Mouse (Mus musculus) lung, embryonic 14.5 days (tissue): ENCODE results near the gene Ppp1r15b. TPM values are rescaled to one million over a fixed set of nuclear protein-coding genes. Genes with fewer than 3 reads are reported as not detected.

Source experiments
- ATAC-seq: fragments of 200-750 bp; cut with Nextera tagmentation; 2 replicates; pipeline ENCODE4 v1.8.0; 2017; ENCODE audit warnings: mild to moderate bottlenecking, moderate TSS enrichment, moderate library complexity; ENCODE audit not compliant: insufficient read depth
- DNase-seq: peaks from one replicate; pipeline ENCODE4 v3.0.0-alpha.2; 2015
- H3K27ac ChIP-seq: fragments of 300-500 bp; sonication (generic); 2 replicates; pipeline ENCODE4 v1.5.1; 2014; ENCODE audit warnings: low read depth, mild to moderate bottlenecking, moderate library complexity
- H3K27me3 ChIP-seq: fragments of 300-500 bp; sonication (generic); 2 replicates; pipeline ENCODE4 v1.6.1; 2014; ENCODE audit warnings: low read length, control low read depth; ENCODE audit not compliant: insufficient read depth
- H3K36me3 ChIP-seq: fragments of 300-500 bp; sonication (generic); 2 replicates; pipeline ENCODE4 v1.6.1; 2014; ENCODE audit warnings: control low read depth; ENCODE audit not compliant: insufficient read depth
- H3K4me1 ChIP-seq: fragments of 300-500 bp; sonication (generic); 2 replicates; pipeline ENCODE4 v1.6.1; 2014; ENCODE audit warnings: antibody characterized with exemption, control low read depth; ENCODE audit not compliant: insufficient read depth
- H3K4me2 ChIP-seq: fragments of 300-500 bp; sonication (generic); 2 replicates; pipeline ENCODE4 v1.6.1; 2014; ENCODE audit warnings: mild to moderate bottlenecking
- H3K4me3 ChIP-seq: fragments of 300-500 bp; sonication (generic); 2 replicates; pipeline ENCODE4 v1.5.1; 2014; ENCODE audit warnings: low read depth, low read length
- H3K9ac ChIP-seq: fragments of 300-500 bp; sonication (generic); 2 replicates; pipeline ENCODE4 v1.6.1; 2014
- H3K9me3 ChIP-seq: fragments of 300-500 bp; sonication (generic); 2 replicates; pipeline ENCODE4 v1.6.1; 2016; ENCODE audit warnings: low read depth, low read length, control low read depth
- CTCF ChIP-seq: IDR thresholded peaks from 2 replicates; pipeline ENCODE4 v1.5.1; 2016; ENCODE audit warnings: antibody characterized with exemption, low read depth
- WGBS: fragments of 180-500 bp; shearing (Covaris S2); extraction: QIAGEN DNeasy Blood & Tissue Kit; methylation state at CpG from one replicate; pipeline ENCODE4 v1.1.7; 2014; 5-methylcytosine and 5-hydroxymethylcytosine counted together
- polyA plus RNA-seq: library from polyadenylated mRNA; unstranded; fragments of >200 nt; fragmentation: Nextera tagmentation; extraction: Ambion mirVana; gene quantifications from 2 replicates; pipeline ENCODE4 v1.2.1, GENCODE M21; 2014

Ppp1r15b gene
- polyA plus RNA-seq: 51.4 and 54.3 TPM in 2 replicates

GRCm38 (mm10) chr1:133130638-133131560, at the start of gene Ppp1r15b:
TSS of gene Ppp1r15b (plus strand) at chr1:133131143.
- under 1% methylated on average over 72 of the region's 72 CpGs for WGBS
- Histone ChIP-seq H3K4me2 (peak within 1 kb of the TSS; percentile 98), H3K27ac (peak within 1 kb of the TSS; percentile 98), H3K9me3 (no peaks in the 10 kb centered on the region), H3K36me3 (peaks cover 15% of the 10 kb centered on the region), H3K9ac (peak within 1 kb of the TSS; percentile 98), H3K27me3 (no peaks in the 10 kb centered on the region), H3K4me1 (no peaks in the 10 kb centered on the region; the same call in 1 of the 2 replicates), H3K4me3 (peak within 1 kb of the TSS; percentile 99)
- ATAC-seq (peak; percentile 100), DNase-seq (peak; percentile 99)
- no peak for TF ChIP-seq CTCF

- H3K4me2 ChIP-seq: no peak overlapping the region
- no peak for TF ChIP-seq CTCF
- H3K4me1 ChIP-seq: peaks cover 2% of the 10 kb centered on the region; the same call in 1 of the 2 replicates
- ATAC-seq (no peak), DNase-seq (no peak)
- H3K9ac ChIP-seq: no peak overlapping the region
- H3K4me3 ChIP-seq: no peak overlapping the region
- WGBS: 89% methylated on average over 5 of the region's 5 CpGs
- peaks cover 4% of the 10 kb centered on the region for H3K36me3 ChIP-seq
- no peak overlapping the region for H3K27ac ChIP-seq
- no peaks in the 10 kb centered on the region for H3K27me3 ChIP-seq
- H3K9me3 ChIP-seq: no peaks in the 10 kb centered on the region
Observed at GRCm38 (mm10) chr1:133083003-133083546, 47.9 kb upstream of the Ppp1r15b start.

GRCm38 (mm10) chr1:133083942-133084625, 46.9 kb upstream of the Ppp1r15b start:
- ATAC-seq (no peak), DNase-seq (no peak)
- Histone ChIP-seq H3K27ac (no peak overlapping the region), H3K4me1 (no peaks in the 10 kb centered on the region), H3K27me3 (no peaks in the 10 kb centered on the region), H3K9ac (no peak overlapping the region), H3K9me3 (no peaks in the 10 kb centered on the region), H3K36me3 (peaks cover 4% of the 10 kb centered on the region), H3K4me3 (no peak overlapping the region), H3K4me2 (no peak overlapping the region)
- WGBS: 61% methylated on average over 11 of the region's 11 CpGs
- TF ChIP-seq CTCF: no peak

- TF ChIP-seq CTCF: no peak
- 71% methylated on average over 14 of the region's 14 CpGs for WGBS
Observed at GRCm38 (mm10) chr1:133084708-133085416, 46.1 kb upstream of the Ppp1r15b start.

GRCm38 (mm10) chr1:133085417-133085742, 45.6 kb upstream of the Ppp1r15b start:
- DNase-seq (no peak), ATAC-seq (no peak)
- no peak for TF ChIP-seq CTCF
- Histone ChIP-seq H3K9ac (no peak overlapping the region), H3K4me1 (no peaks in the 10 kb centered on the region), H3K4me3 (no peak overlapping the region), H3K36me3 (no peaks in the 10 kb centered on the region; the same call in 1 of the 2 replicates), H3K27me3 (no peaks in the 10 kb centered on the region), H3K4me2 (no peak overlapping the region), H3K9me3 (no peaks in the 10 kb centered on the region), H3K27ac (no peak overlapping the region)
- 93% methylated on average over 8 of the region's 8 CpGs for WGBS

More at GRCm38 (mm10) chr1:133084708-133085416, 46.1 kb upstream of the Ppp1r15b start:
- no peaks in the 10 kb centered on the region; the same call in 1 of the 2 replicates for H3K36me3 ChIP-seq
- H3K27me3 ChIP-seq: no peaks in the 10 kb centered on the region
- no peak overlapping the region for H3K9ac ChIP-seq
- H3K9me3 ChIP-seq: no peaks in the 10 kb centered on the region
- no peaks in the 10 kb centered on the region for H3K4me1 ChIP-seq
- H3K4me2 ChIP-seq: no peak overlapping the region
- no peak overlapping the region for H3K27ac ChIP-seq
- ATAC-seq: no peak
- no peak overlapping the region for H3K4me3 ChIP-seq
- DNase-seq: no peak

DNA sequence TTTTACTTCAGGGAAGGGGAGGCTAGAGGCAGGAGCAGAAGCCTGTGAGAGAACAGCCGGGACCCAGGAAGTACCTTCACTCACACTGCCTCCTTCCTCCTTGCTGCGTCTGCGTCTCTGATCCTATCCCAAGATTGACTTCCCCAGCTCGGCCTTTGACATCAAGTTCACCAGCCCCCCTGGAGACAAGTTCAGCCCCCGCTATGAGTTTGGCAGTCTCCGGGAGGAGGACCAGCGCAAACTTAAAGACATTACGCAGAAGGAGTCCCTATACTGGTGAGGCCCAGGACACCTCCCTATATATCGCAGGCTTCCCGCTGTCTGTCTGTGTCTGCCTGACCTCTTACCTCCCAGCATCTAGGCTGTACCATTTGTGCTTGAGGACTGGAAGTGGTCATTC, 44.1 kb upstream of the Ppp1r15b start:
- Histone ChIP-seq H3K9ac (no peak overlapping the region), H3K4me3 (no peak overlapping the region), H3K9me3 (no peaks in the 10 kb centered on the region), H3K4me1 (no peaks in the 10 kb centered on the region), H3K36me3 (no peaks in the 10 kb centered on the region; the same call in 1 of the 2 replicates), H3K4me2 (no peak overlapping the region), H3K27me3 (no peaks in the 10 kb centered on the region), H3K27ac (no peak overlapping the region)
- no peak for ATAC-seq
- 82% methylated on average over 10 of the region's 10 CpGs for WGBS
- no peak for DNase-seq
- no peak for TF ChIP-seq CTCF
